Mouse (Mus musculus) left cerebral cortex, adult 2 months (tissue): Measurements from ENCODE around the gene Pdzd4. TPM values are rescaled to one million over a fixed set of nuclear protein-coding genes. Genes with fewer than 3 reads are reported as not detected.

Experiments used
- DNase-seq, 2 experiments: peaks; one replicate each; pipeline ENCODE4 v3.0.0; 2021 to 2022; ENCODE audit warnings: low spot score in 2 of 2, mixed read lengths in 1 of 2; ENCODE audit errors: extremely low spot score in 1 of 2
- H3K27ac ChIP-seq: fragments of 200-600 bp; 2 replicates; pipeline ENCODE4 v1.8.1; 2022
- H3K4me3 ChIP-seq: fragments of 200-600 bp; 2 replicates; pipeline ENCODE4 v1.8.1; 2022
- CTCF ChIP-seq: fragments of 200-600 bp; IDR thresholded peaks from 2 replicates; pipeline ENCODE4 v1.8.1; 2022; ENCODE audit warnings: antibody characterized with exemption, mild to moderate bottlenecking, moderate library complexity
- intact Hi-C: fragments of 180-260 bp; cut with DNase I; formaldehyde crosslinking; loops from one replicate; pipeline ENCODE4 v1.15.1; 2025
- total RNA-seq, 2 experiments: library from RNA; stranded (reverse); gene quantifications; 2 replicates each; pipeline ENCODE4 v1.2.3; 2021

The Pdzd4 gene
- total RNA-seq, 2 experiments from 2014 or later, result 110 to 119 TPM

GRCm38 (mm10) chrX:73816596-73817314 lies 8.0 kb downstream of the Pdzd4 start:
- no peak for DNase-seq
- H3K27ac ChIP-seq, result no peak overlapping the region
- TF ChIP-seq CTCF, result no peak
- no peak overlapping the region for H3K4me3 ChIP-seq
- intact Hi-C loops, result no loop called here

- no peak overlapping the region for H3K27ac ChIP-seq
- no peak for TF ChIP-seq CTCF
- DNase-seq, result no peak
- H3K4me3 ChIP-seq, result no peak overlapping the region
- intact Hi-C loops, result no loop called here
These were observed 9.7 kb downstream of the Pdzd4 start for GRCm38 (mm10) chrX:73815072-73815471.

- TF ChIP-seq CTCF, result no peak
- intact Hi-C loops, result no loop called here
- no peak overlapping the region for H3K4me3 ChIP-seq
- H3K27ac ChIP-seq, result no peak overlapping the region
- DNase-seq, result no peak
These were observed 19.0 kb downstream of the Pdzd4 start for GRCm38 (mm10) chrX:73805814-73806213.

GRCm38 (mm10) chrX:73798502-73798901 lies 26.3 kb downstream of the Pdzd4 start:
- no peak overlapping the region for H3K27ac ChIP-seq
- DNase-seq, result peak; percentile 43 to 49
- intact Hi-C loops, result loop anchor here (2.0 kb wide), 1 partner anchor 96 kb away; no protein-coding TSS in a partner anchor
- peak; percentile 66 for TF ChIP-seq CTCF
- no peak overlapping the region for H3K4me3 ChIP-seq

GRCm38 (mm10) chrX:73797511-73797910 lies 27.3 kb downstream of the Pdzd4 start:
- DNase-seq, result no peak
- H3K4me3 ChIP-seq, result no peak overlapping the region
- H3K27ac ChIP-seq, result no peak overlapping the region
- no peak for TF ChIP-seq CTCF
- intact Hi-C loops, result no loop called here

GRCm38 (mm10) chrX:73793505-73793904 lies 31.3 kb downstream of the Pdzd4 start:
- intact Hi-C loops, result no loop called here
- Histone ChIP-seq H3K27ac (no peak overlapping the region), H3K4me3 (no peak overlapping the region)
- no peak for DNase-seq
- TF ChIP-seq CTCF, result no peak

GRCm38 (mm10) chrX:73793039-73793438 lies 31.7 kb downstream of the Pdzd4 start:
- H3K4me3 ChIP-seq, result no peak overlapping the region
- intact Hi-C loops, result no loop called here
- no peak for TF ChIP-seq CTCF

GRCm38 (mm10) chrX:73788501-73788900 lies 36.3 kb downstream of the Pdzd4 start:
- no peak for DNase-seq
- Histone ChIP-seq H3K4me3 (no peak overlapping the region), H3K27ac (no peak overlapping the region)
- no peak for TF ChIP-seq CTCF
- intact Hi-C loops, result loop anchor here (5.0 kb wide), 1 partner anchor 134 kb away; the partner anchor contains the start of genes Arhgap4 and Naa10

More at GRCm38 (mm10) chrX:73793039-73793438, 31.7 kb downstream of the Pdzd4 start:
- no peak overlapping the region for H3K27ac ChIP-seq
- no peak for DNase-seq

GRCm38 (mm10) chrX:73787225-73787558 lies 37.6 kb downstream of the Pdzd4 start:
- peak overlapping the region; percentile 84 for H3K27ac ChIP-seq
- intact Hi-C loops, result loop anchor here (5.0 kb wide), 1 partner anchor 135 kb away; the partner anchor contains the start of genes Arhgap4 and Naa10
- no peak for DNase-seq
- H3K4me3 ChIP-seq, result peak overlapping the region; percentile 67
- no peak for TF ChIP-seq CTCF

GRCm38 (mm10) chrX:73786364-73787224 lies 38.2 kb downstream of the Pdzd4 start, which contains the start of the genes Idh3g and Ssr4:
Gene Idh3g (minus strand): TSS chrX:73786897.
Gene Ssr4 (plus strand): TSS chrX:73787028.
- TF ChIP-seq CTCF, result peak; percentile 44
- intact Hi-C loops, result loop anchor here (5.0 kb wide), 1 partner anchor 136 kb away; the partner anchor contains the start of genes Arhgap4 and Naa10
- DNase-seq, result peak; percentile 86 to 89
- peak within 1 kb of the TSS; percentile 91 for H3K27ac ChIP-seq
- H3K4me3 ChIP-seq, result peak within 1 kb of the TSS; percentile 67

GRCm38 (mm10) chrX:73785666-73786065 lies 39.1 kb downstream of the Pdzd4 start:
- Histone ChIP-seq H3K27ac (peak overlapping the region; percentile 91), H3K4me3 (peak overlapping the region; percentile 67)
- TF ChIP-seq CTCF, result no peak
- intact Hi-C loops, result loop anchor here (5.0 kb wide), 1 partner anchor 137 kb away; the partner anchor contains the start of genes Arhgap4 and Naa10
- DNase-seq, result no peak

- H3K27ac ChIP-seq, result no peak overlapping the region
- no peak for DNase-seq
- TF ChIP-seq CTCF, result no peak
- intact Hi-C loops, result loop anchor here (5.0 kb wide), 1 partner anchor 65 kb away; the partner anchor contains the start of genes Abcd1 and Bcap31
- no peak overlapping the region for H3K4me3 ChIP-seq
These were observed 42.5 kb downstream of the Pdzd4 start for GRCm38 (mm10) chrX:73782227-73782626.
